ENCODE assay signal across 9 mouse cellular contexts in genomic region chr7:86775617-86776325, GRCm38 (mm10). TPM values are rescaled to one million over a fixed set of nuclear protein-coding genes. Genes with fewer than 3 reads are reported as not detected.
DNase-seq lines count a peak whose midpoint lies in the region.
"Had no signal": no experiment of that assay in that cellular context is flagged by ENCODE, and none has a peak within 500 bp of the region (broad histone marks: within the 10 kb centered on the region; RNA-seq: fewer than 3 reads in every experiment).

Folh1 (minus strand) TSS chr7:86775943.

- H3K36me3 ChIP-seq in forebrain, embryonic 10.5 days (replicated peaks), result no peaks in the 10 kb centered on the region

- 5% methylated on average over 11 of the region's 11 CpGs for WGBS in forebrain, embryonic 10.5 days

- no peaks in the 10 kb centered on the region for H3K27me3 ChIP-seq in forebrain, embryonic 10.5 days (ENCODE audit: poor library complexity, severe bottlenecking)
- H3K27me3 ChIP-seq: megakaryocyte, embryonic 14.5 days had no signal

- H3K4me3 ChIP-seq in forebrain, embryonic 10.5 days, result peak within 1 kb of the TSS; percentile 45
- H3K4me3 ChIP-seq: megakaryocyte, embryonic 14.5 days had no signal

- DNase-seq in 3134 (ENCODE audit: extremely low read depth, insufficient read length, low spot score), result peak; percentile 4
- DNase-seq in R1 (ENCODE audit: low read depth, low spot score), result peak; percentile 55
- DNase-seq in forebrain, embryonic 10.5 days (ENCODE audit: extremely low spot score, low spot score), result no peak
- peak; percentile 48 for DNase-seq in kidney, adult 11 months
- peak; percentile 17 to 18 for DNase-seq in left cerebral cortex, postnatal 25 days (ENCODE audit: low spot score in 2 of 2)
- DNase-seq in right cerebral cortex, adult 18-20 months, result peak; percentile 5
- no peak for DNase-seq in natural killer cell, adult 2 months (ENCODE audit: low spot score in 2 of 2)
- DNase-seq in MN1 (ENCODE audit: low spot score), result no peak

- H3K4me1 ChIP-seq in forebrain, embryonic 10.5 days, result peaks cover 15% of the 10 kb centered on the region
- H3K4me1 ChIP-seq: megakaryocyte, embryonic 14.5 days had no signal

- H3K9me3 ChIP-seq in forebrain, embryonic 10.5 days, result no peaks in the 10 kb centered on the region
- H3K9me3 ChIP-seq: megakaryocyte, embryonic 14.5 days had no signal

- intact Hi-C loops in left cerebral cortex, postnatal 25 days (cut with DNase I), result no loop called here

- no peak within 1 kb of the TSS for H3K27ac ChIP-seq in forebrain, embryonic 10.5 days

RNA-seq across cellular contexts. Expression of gene Folh1, which starts in this region (rescaled TPM):
- 0.12 and 0.19 TPM in 2 replicates for polyA plus RNA-seq in forebrain, embryonic 10.5 days (2016; fragmentation: Nextera tagmentation; extraction: Ambion mirVana)
- 1 to 10 TPM; 4.0 to 5.5 TPM for total RNA-seq in left cerebral cortex, postnatal 25 days (2021)

Comparison
In these comparisons a context has a peak if more than half of its experiments do, and no peak if none do; other contexts are left out.
1. DNase-seq: peak in 3134 (single experiment), R1 (single experiment), kidney, adult 11 months (single experiment), left cerebral cortex, postnatal 25 days (2 of 2) and right cerebral cortex, adult 18-20 months (single experiment); none in forebrain, embryonic 10.5 days (single experiment), natural killer cell, adult 2 months (0 of 2) and MN1 (single experiment).